Mouse (Mus musculus) intestine, postnatal 0 days (tissue): ENCODE measurements around the gene Avpr2. TPM values are rescaled to one million over a fixed set of nuclear protein-coding genes. Genes with fewer than 3 reads are reported as not detected.

ENCODE experiments used
- ATAC-seq: fragments of 200-750 bp; cut with Nextera tagmentation; 2 replicates; pipeline ENCODE4 v1.8.0; 2017; ENCODE audit warnings: mild to moderate bottlenecking, moderate TSS enrichment, moderate library complexity
- H3K27ac ChIP-seq: fragments of 300-500 bp; sonication (generic); 2 replicates; pipeline ENCODE4 v1.5.1; 2014; ENCODE audit warnings: mild to moderate bottlenecking, low read depth, low read length, moderate library complexity
- H3K27me3 ChIP-seq: fragments of 300-500 bp; sonication (generic); replicated peaks from 2 replicates; pipeline ENCODE4 v1.6.1; 2014; ENCODE audit warnings: low read length, mixed read lengths; ENCODE audit not compliant: control insufficient read depth, insufficient read depth
- H3K36me3 ChIP-seq: fragments of 300-500 bp; sonication (generic); 2 replicates; pipeline ENCODE4 v1.6.1; 2014; ENCODE audit warnings: mild to moderate bottlenecking, moderate library complexity; ENCODE audit not compliant: control insufficient read depth, insufficient read depth
- H3K4me1 ChIP-seq: fragments of 300-500 bp; sonication (generic); replicated peaks from 2 replicates; pipeline ENCODE4 v1.6.1; 2014; ENCODE audit warnings: antibody characterized with exemption, low read length, mixed read lengths; ENCODE audit not compliant: control insufficient read depth, insufficient read depth
- H3K4me2 ChIP-seq: fragments of 300-500 bp; sonication (generic); replicated peaks from 2 replicates; pipeline ENCODE4 v1.6.1; 2014; ENCODE audit warnings: low read depth, mild to moderate bottlenecking, moderate library complexity
- H3K4me3 ChIP-seq: fragments of 300-500 bp; sonication (generic); 2 replicates; pipeline ENCODE4 v1.5.1; 2014; ENCODE audit warnings: low read depth, low read length
- H3K9ac ChIP-seq: fragments of 300-500 bp; sonication (generic); 2 replicates; pipeline ENCODE4 v1.6.1; 2014; ENCODE audit warnings: mild to moderate bottlenecking, low read depth, low read length
- H3K9me3 ChIP-seq: fragments of 300-500 bp; sonication (generic); 2 replicates; pipeline ENCODE4 v1.6.1; 2016; ENCODE audit warnings: mixed run types; ENCODE audit not compliant: control insufficient read depth
- CTCF ChIP-seq: sonication (generic); IDR thresholded peaks from 2 replicates; pipeline ENCODE4 v1.5.1; 2016; ENCODE audit warnings: low read depth, mild to moderate bottlenecking, control low read depth, antibody characterized with exemption, moderate library complexity
- WGBS: fragments of 180-500 bp; shearing (Covaris S2); extraction: QIAGEN DNeasy Blood & Tissue Kit; methylation state at CpG from one replicate; pipeline ENCODE4 v1.1.7; 2014; 5-methylcytosine and 5-hydroxymethylcytosine counted together
- polyA plus RNA-seq: library from polyadenylated mRNA; unstranded; fragments of >200 nt; fragmentation: Nextera tagmentation; extraction: Ambion mirVana; gene quantifications from 2 replicates; pipeline ENCODE4 v1.2.1, GENCODE M21; 2015

The Avpr2 gene
- polyA plus RNA-seq, result 0.12 TPM in 1 of 2 replicates, not detected in the other

DNA sequence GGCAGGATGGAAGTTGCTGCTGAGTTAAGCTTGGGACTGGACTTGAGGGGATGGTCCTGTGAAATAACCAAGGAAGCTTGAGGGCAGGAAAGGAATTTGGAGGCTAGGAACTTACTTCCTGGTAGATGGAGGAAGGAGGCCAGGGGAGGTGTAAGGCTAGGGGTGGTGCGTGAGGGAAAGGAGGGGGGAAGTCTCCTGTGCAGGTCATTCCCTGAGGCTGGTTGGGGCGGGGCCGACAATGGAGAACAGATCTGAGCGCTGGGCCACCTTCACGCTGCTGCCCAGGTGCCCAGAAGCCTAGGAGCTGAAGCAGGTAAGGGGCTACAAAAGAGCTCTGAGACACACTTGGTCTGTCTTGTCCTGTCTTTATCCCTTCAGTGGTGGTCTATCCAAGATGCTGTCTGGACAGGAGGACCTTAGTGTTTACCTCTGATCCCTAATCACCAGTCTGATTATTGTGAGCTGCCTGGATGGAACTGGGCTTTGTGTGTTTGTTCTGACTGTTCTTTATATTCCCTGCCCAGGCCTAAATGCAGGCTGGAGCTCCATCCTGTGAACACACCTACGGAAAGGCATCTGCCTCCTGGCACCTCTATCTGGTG, at the start of gene Avpr2:
Avpr2 (plus strand) TSS at position 552 of the 602 bp plus-strand sequence.
- no peak within 1 kb of the TSS for H3K4me2 ChIP-seq
- no peaks in the 10 kb centered on the region for H3K36me3 ChIP-seq
- no peak within 1 kb of the TSS for H3K9ac ChIP-seq
- no peaks in the 10 kb centered on the region for H3K27me3 ChIP-seq
- no peaks in the 10 kb centered on the region for H3K9me3 ChIP-seq
- no peak within 1 kb of the TSS for H3K4me3 ChIP-seq
- H3K27ac ChIP-seq, result no peak within 1 kb of the TSS
- 53% methylated on average over 6 of the region's 6 CpGs for WGBS
- ATAC-seq, result no peak
- no peak for TF ChIP-seq CTCF
- H3K4me1 ChIP-seq, result no peaks in the 10 kb centered on the region

DNA sequence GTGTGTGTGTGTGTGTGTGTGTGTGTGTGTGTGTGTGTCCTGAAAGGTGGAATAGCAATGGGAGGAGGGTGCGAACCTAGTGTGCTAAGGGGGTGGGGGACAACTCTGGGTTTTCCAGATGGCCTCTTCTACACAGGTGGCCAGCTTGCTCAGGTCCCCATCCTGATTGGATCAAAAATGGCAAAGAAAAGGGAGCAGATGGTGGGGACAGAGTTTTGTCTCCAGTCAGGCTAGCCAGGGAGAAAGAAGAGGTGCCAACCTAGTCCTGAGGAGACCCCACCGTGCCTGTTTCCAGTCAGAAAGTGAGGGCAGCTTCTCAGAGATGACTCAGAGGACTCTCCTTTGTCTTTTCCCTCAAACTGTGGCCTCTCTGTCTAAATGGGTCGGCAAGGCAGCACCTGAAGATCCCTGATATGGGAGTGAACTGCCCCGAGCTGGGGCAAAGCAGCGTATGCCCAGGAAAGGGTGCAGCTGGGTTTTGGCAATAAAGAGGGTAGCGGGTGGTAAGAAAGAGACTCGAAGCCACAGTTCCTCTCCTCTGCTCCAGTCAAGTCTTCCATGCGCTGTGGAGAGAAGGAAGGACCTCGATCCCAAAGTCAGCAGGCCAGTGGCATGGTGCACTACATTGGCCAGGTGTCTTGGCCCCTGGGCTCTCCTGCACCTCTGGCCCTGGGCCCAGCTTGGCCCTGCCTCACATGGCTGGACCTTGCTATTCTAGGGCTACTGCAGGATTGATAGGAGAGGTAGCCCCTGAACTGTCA, 37.4 kb upstream of the Avpr2 start:
- Histone ChIP-seq H3K9me3 (no peaks in the 10 kb centered on the region), H3K9ac (no peak overlapping the region), H3K36me3 (no peaks in the 10 kb centered on the region), H3K4me2 (no peak overlapping the region), H3K27me3 (no peaks in the 10 kb centered on the region), H3K27ac (no peak overlapping the region), H3K4me1 (no peaks in the 10 kb centered on the region), H3K4me3 (no peak overlapping the region)
- no peak for TF ChIP-seq CTCF
- no peak for ATAC-seq
- 81% methylated on average over 9 of the region's 9 CpGs for WGBS

DNA sequence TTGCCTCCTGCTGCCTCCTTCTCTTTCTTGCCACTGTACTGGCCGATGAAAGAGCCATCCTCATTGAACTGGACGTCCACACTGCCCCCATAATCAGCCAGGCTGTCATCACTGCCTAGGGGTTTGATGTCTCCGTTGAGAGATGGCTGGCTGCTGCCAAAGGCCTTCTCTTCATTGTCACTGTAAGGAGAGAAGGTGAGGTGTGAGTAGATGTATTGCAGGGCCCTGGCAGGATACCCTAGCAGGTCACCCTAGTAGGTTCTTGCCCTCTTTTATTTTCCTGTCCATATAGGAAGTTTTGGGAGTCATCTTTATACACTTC, 36.9 kb upstream of the Avpr2 start:
- no peak for ATAC-seq
- Histone ChIP-seq H3K9me3 (no peaks in the 10 kb centered on the region), H3K27me3 (no peaks in the 10 kb centered on the region), H3K9ac (no peak overlapping the region), H3K36me3 (no peaks in the 10 kb centered on the region), H3K27ac (no peak overlapping the region), H3K4me2 (no peak overlapping the region), H3K4me3 (no peak overlapping the region), H3K4me1 (no peaks in the 10 kb centered on the region)
- WGBS, result 55% methylated on average over 3 of the region's 3 CpGs
- no peak for TF ChIP-seq CTCF

DNA sequence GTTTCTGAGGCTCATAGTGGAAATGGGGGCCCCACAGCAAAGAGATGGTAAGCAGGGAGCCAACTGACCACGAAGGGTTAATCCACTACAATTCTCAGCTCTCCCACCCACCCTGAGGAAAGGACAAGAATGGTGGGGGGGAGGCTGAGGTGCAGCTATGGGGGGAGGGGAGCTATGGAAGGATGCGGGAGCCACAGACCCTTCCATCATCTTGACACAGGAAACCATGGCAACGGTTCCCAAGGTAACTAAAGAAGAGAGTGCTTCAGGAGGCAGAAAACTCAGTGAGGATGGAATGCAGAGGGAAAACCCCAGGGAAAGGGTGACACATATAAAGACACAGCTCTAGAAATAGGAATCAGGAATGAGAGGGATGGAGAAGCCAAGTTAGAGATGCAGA, 27.2 kb upstream of the Avpr2 start:
- H3K4me3 ChIP-seq, result no peak overlapping the region
- H3K27ac ChIP-seq, result no peak overlapping the region
- TF ChIP-seq CTCF, result no peak
- H3K27me3 ChIP-seq, result no peaks in the 10 kb centered on the region
- ATAC-seq, result no peak
- WGBS, result 59% methylated on average over 3 of the region's 3 CpGs
- H3K9me3 ChIP-seq, result no peaks in the 10 kb centered on the region
- H3K4me2 ChIP-seq, result no peak overlapping the region
- H3K9ac ChIP-seq, result no peak overlapping the region
- no peaks in the 10 kb centered on the region for H3K36me3 ChIP-seq
- no peaks in the 10 kb centered on the region for H3K4me1 ChIP-seq

DNA sequence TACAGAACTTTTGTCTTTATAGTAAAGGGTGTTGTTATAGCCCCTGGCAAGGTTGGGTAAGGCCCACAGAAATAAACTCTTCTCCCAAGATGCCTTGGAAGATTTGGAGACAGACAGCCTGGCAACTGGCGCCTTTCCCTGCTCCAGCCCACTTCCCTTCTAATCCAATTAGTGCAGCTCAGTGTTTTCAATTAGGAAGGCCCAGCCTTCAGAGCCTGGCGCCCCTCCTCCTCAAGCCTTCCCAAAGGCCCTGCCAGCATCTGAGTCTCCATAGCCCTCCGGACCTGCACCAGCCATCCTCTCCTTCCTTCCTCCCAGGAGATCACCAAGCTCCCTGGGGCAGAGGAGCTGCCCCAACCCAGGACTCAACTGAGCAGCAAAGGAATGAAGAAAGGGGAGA, 24.6 kb upstream of the Avpr2 start:
- no peaks in the 10 kb centered on the region for H3K9me3 ChIP-seq
- no peak overlapping the region for H3K4me2 ChIP-seq
- H3K36me3 ChIP-seq, result no peaks in the 10 kb centered on the region
- TF ChIP-seq CTCF, result no peak
- WGBS, result 39% methylated on average over 3 of the region's 3 CpGs
- no peak overlapping the region for H3K4me3 ChIP-seq
- no peaks in the 10 kb centered on the region for H3K4me1 ChIP-seq
- no peak overlapping the region for H3K9ac ChIP-seq
- H3K27ac ChIP-seq, result no peak overlapping the region
- H3K27me3 ChIP-seq, result no peaks in the 10 kb centered on the region
- ATAC-seq, result no peak

DNA sequence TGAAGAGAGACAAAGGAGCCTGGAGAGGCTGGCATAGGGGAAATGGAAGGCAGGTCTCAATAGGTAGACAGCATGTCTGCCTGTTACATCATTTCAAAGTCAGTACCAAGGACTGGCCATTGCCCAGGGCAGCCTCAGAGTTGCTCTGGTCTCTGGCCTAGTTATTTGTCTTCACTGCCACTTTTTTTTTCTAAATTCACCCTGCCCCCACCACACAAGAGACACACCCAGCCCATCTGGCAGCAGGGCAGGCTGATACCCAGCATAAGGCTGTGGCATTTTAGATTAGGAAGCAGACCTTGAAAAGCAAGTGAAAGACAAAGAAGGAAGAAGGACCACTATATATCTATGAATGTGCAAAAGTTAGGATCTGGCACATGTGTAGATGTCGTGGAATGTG, 24.1 kb upstream of the Avpr2 start:
- WGBS, result 70% methylated on average over 1 of the region's 1 CpGs
- no peak for TF ChIP-seq CTCF
- no peak overlapping the region for H3K27ac ChIP-seq
- no peak overlapping the region for H3K9ac ChIP-seq
- H3K27me3 ChIP-seq, result no peaks in the 10 kb centered on the region
- H3K36me3 ChIP-seq, result no peaks in the 10 kb centered on the region
- H3K4me1 ChIP-seq, result no peaks in the 10 kb centered on the region
- ATAC-seq, result no peak
- H3K4me3 ChIP-seq, result no peak overlapping the region
- no peaks in the 10 kb centered on the region for H3K9me3 ChIP-seq
- no peak overlapping the region for H3K4me2 ChIP-seq
